Mouse (Mus musculus) cortical plate, adult 2 months (tissue): ENCODE data around the gene Suclg1.

Experiments
- CTCF ChIP-seq: fragments of 200-500 bp; IDR thresholded peaks from 2 replicates; pipeline ENCODE4 v1.5.1; 2011; ENCODE audit warnings: mild to moderate bottlenecking, control low read depth, low read length; ENCODE audit not compliant: insufficient read depth; ENCODE audit errors: extremely low read depth
- POLR2A ChIP-seq: fragments of 200-500 bp; IDR thresholded peaks from 2 replicates; pipeline ENCODE4 v1.6.1; 2011; ENCODE audit warnings: mild to moderate bottlenecking, low read length, control low read depth; ENCODE audit not compliant: insufficient read depth; ENCODE audit errors: extremely low read depth

DNA sequence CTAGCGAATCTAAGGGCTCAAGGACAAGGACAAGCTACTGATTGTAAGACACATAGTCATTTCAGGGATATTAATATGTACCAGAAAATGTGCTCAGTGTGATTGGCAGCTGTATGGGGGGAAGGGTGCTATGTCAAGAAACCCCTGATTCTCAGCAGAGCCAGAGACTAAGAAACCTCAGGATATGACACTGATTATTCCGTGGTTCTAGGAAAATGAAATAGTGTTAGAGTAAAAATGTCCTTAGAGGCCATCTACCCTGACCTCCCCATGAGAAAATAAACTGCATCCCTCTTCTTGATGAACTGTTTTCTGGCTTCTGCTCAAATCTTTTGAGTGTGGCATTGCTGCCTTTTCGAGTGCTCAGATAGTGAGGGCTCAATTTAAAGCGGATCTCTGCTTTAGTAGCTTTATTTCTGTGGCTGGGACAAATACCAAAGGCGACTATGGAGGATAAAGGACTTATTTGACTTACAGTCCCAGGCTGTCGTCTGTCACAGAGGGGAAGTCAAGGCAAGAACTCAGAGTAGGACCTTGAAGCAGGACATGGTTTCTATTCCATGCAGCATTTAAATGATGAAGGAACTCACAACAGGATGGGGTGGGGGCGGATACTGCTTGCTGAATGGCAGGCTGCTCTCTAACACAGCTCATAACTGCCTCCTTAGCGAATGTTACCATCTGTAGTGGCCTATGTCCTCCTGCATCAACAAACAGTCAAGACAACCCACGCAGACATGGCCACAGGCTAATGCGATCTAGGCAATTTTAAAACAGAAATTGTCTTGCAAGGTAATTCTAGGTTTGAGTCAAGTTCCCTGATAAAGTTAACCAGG lies 60.7 kb downstream of the Suclg1 start:
- TF ChIP-seq POLR2A, result no peak
- TF ChIP-seq CTCF, result no peak
